Mouse (Mus musculus) liver, embryonic 13.5 days (tissue): ENCODE data around the gene Nr1h4. TPM values are rescaled to one million over a fixed set of nuclear protein-coding genes. Genes with fewer than 3 reads are reported as not detected.
A peak's percentile ranks its signal among the peaks of the same experiment; 100 is the strongest.

Experiments used
- ATAC-seq: fragments of 200-750 bp; cut with Nextera tagmentation; 2 replicates; pipeline ENCODE4 v1.8.0; 2017; ENCODE audit warnings: low read depth, mild to moderate bottlenecking, moderate number of reproducible peaks, moderate library complexity
- DNase-seq: peaks from one replicate; pipeline ENCODE4 v3.0.0; 2022
- H3K27ac ChIP-seq: fragments of 300-500 bp; sonication (generic); 2 replicates; pipeline ENCODE4 v1.5.1; 2015; ENCODE audit warnings: moderate library complexity, mild to moderate bottlenecking, inconsistent platforms
- H3K27me3 ChIP-seq: fragments of 300-500 bp; sonication (generic); 2 replicates; pipeline ENCODE4 v1.6.1; 2015; ENCODE audit warnings: mild to moderate bottlenecking, inconsistent platforms
- H3K36me3 ChIP-seq: fragments of 300-500 bp; sonication (generic); 2 replicates; pipeline ENCODE4 v1.6.1; 2015; ENCODE audit warnings: mild to moderate bottlenecking, inconsistent platforms
- H3K4me1 ChIP-seq: fragments of 300-500 bp; sonication (generic); replicated peaks from 2 replicates; pipeline ENCODE4 v1.6.1; 2015; ENCODE audit warnings: inconsistent platforms
- H3K4me2 ChIP-seq: fragments of 300-500 bp; sonication (generic); 2 replicates; pipeline ENCODE4 v1.6.1; 2015; ENCODE audit warnings: inconsistent platforms, mild to moderate bottlenecking, moderate library complexity
- H3K4me3 ChIP-seq: fragments of 300-500 bp; sonication (generic); replicated peaks from 2 replicates; pipeline ENCODE4 v1.5.1; 2015; ENCODE audit warnings: mild to moderate bottlenecking, inconsistent platforms
- H3K9ac ChIP-seq: fragments of 300-500 bp; sonication (generic); 2 replicates; pipeline ENCODE4 v1.6.1; 2015; ENCODE audit warnings: mild to moderate bottlenecking, inconsistent platforms
- H3K9me3 ChIP-seq: fragments of 300-500 bp; sonication (generic); replicated peaks from 2 replicates; pipeline ENCODE4 v1.6.1; 2016; ENCODE audit warnings: inconsistent platforms
- WGBS: fragments of 180-500 bp; shearing (Covaris S2); methylation state at CpG from one replicate; pipeline ENCODE4 v1.1.7; 2015; ENCODE audit not compliant: insufficient replicate concordance; 5-methylcytosine and 5-hydroxymethylcytosine counted together
- polyA plus RNA-seq: library from polyadenylated mRNA; unstranded; fragments of >200 nt; fragmentation: Nextera tagmentation; extraction: Ambion mirVana; gene quantifications from 2 replicates; pipeline ENCODE4 v1.2.1, GENCODE M21; 2015

Gene Nr1h4
- polyA plus RNA-seq, 1 experiment from 2014 or later, result 2.9 TPM

DNA sequence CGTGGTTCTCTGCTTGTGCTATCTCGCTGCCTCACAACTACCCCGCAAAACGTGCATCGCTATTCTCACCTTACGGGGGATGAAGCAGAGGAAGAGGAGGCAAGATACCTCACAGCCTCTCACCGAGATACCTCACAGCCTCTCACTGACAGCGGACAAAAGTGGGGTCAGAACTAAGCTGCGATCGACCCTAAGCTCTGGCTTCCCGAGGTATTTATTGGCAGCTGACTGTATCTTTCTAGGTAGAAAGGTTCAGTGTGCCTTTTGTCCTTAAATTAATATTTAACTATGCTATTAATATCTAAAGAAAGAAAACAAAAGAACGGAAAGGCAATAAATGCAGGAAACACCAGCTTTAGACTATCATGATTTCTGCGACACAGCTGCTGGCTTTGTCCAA lies 100.6 kb downstream of the Nr1h4 start:
- 87% methylated on average over 13 of the region's 13 CpGs for WGBS
- 0 out of 2 replicates have a peak, but pooled peaks cover 5% of the 10 kb centered on the region for H3K4me1 ChIP-seq
- ATAC-seq, result no peak

DNA sequence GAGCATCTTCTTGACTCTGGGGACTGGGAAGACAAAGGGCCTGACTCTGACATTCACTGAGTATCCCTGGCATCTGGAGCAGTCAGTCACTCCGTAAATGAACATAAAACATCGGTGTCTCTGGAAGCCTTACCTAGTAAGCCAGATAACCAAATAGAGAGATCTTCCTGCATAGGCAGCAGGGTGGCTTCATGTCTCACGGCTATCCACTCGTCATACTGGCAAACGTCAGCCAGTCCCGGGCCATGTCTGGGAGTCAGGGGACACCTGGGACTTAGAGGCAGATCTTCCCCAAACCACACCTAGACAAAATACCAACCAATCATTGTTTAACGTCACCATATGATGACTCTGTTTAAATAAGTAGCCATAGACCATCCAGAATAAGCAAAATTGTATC lies 102.6 kb downstream of the Nr1h4 start:
- Histone ChIP-seq H3K9me3 (no peaks in the 10 kb centered on the region), H3K9ac (no peak overlapping the region), H3K4me1 (0 out of 2 replicates have a peak, but pooled peaks cover 5% of the 10 kb centered on the region), H3K36me3 (peaks cover 59% of the 10 kb centered on the region), H3K4me3 (no peak overlapping the region), H3K27me3 (no peaks in the 10 kb centered on the region), H3K4me2 (no peak overlapping the region), H3K27ac (no peak overlapping the region)
- 83% methylated on average over 7 of the region's 7 CpGs for WGBS
- no peak for DNase-seq
- ATAC-seq, result no peak

More for the DNA sequence above, 100.6 kb downstream of the Nr1h4 start:
- no peak for DNase-seq
- no peaks in the 10 kb centered on the region for H3K27me3 ChIP-seq
- H3K4me3 ChIP-seq, result no peak overlapping the region
- H3K9me3 ChIP-seq, result no peaks in the 10 kb centered on the region
- no peak overlapping the region for H3K9ac ChIP-seq
- H3K4me2 ChIP-seq, result no peak overlapping the region
- no peak overlapping the region for H3K27ac ChIP-seq
- peaks cover 58% of the 10 kb centered on the region for H3K36me3 ChIP-seq

DNA sequence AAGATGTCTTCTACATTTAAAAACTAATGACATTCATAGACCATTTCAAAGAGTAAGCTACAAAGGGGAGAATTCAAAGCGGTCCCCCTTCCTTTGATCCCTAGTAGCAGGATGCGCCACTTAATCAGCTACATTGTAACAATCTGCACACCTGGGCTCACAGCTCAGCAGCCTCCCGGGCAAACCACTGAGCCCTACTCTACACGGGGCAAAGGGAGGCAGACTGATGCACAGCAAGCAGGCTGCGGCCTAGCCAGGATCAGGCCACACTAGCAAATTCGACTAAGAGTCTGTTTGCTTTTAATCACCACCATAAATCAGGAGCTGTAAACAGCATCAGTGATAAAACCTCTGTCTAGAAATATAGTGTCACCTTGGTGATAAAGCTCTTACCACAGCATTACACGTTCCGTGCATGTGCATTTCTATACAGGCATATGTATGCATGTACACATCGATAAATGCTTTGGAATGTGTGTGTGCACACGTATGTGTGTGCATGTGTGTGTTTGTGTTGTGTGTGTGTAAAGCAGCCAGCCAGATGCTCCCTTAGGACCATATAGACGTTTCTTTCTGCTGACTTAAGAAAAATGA lies 108.5 kb downstream of the Nr1h4 start:
- no peak overlapping the region for H3K4me2 ChIP-seq
- no peak overlapping the region for H3K9ac ChIP-seq
- H3K36me3 ChIP-seq, result peaks cover 64% of the 10 kb centered on the region
- no peak overlapping the region for H3K27ac ChIP-seq
- H3K4me1 ChIP-seq, result peaks cover 25% of the 10 kb centered on the region
- H3K27me3 ChIP-seq, result no peaks in the 10 kb centered on the region
- no peak for DNase-seq
- H3K4me3 ChIP-seq, result no peak overlapping the region
- WGBS, result 81% methylated on average over 11 of the region's 11 CpGs
- no peak for ATAC-seq
- no peaks in the 10 kb centered on the region for H3K9me3 ChIP-seq

DNA sequence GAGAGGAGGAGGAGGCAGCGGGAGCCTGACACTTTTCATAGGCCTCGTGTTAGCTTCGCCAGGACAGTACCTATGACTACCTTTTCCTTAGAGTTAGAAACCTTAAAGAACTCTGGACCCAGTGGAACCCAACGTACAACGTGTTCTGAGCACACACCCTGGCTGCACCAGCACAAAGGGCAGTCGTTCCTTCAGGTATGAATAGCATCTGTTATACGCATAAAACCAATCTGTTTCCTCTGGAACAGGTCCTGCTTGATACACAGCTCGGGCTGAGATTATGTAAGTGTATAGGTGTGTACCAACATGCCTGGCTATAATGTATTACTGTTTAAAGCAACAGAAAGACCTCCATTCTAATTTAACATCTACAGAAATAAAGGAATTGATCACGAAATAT lies 109.2 kb downstream of the Nr1h4 start:
- ATAC-seq (no peak), DNase-seq (no peak)
- WGBS, result 87% methylated on average over 9 of the region's 9 CpGs
- peaks cover 25% of the 10 kb centered on the region for H3K4me1 ChIP-seq
- H3K9me3 ChIP-seq, result no peaks in the 10 kb centered on the region
- H3K4me2 ChIP-seq, result no peak overlapping the region
- no peaks in the 10 kb centered on the region for H3K27me3 ChIP-seq
- peak overlapping the region; percentile 47 for H3K27ac ChIP-seq
- H3K36me3 ChIP-seq, result peaks cover 58% of the 10 kb centered on the region
- H3K4me3 ChIP-seq, result no peak overlapping the region
- no peak overlapping the region for H3K9ac ChIP-seq

DNA sequence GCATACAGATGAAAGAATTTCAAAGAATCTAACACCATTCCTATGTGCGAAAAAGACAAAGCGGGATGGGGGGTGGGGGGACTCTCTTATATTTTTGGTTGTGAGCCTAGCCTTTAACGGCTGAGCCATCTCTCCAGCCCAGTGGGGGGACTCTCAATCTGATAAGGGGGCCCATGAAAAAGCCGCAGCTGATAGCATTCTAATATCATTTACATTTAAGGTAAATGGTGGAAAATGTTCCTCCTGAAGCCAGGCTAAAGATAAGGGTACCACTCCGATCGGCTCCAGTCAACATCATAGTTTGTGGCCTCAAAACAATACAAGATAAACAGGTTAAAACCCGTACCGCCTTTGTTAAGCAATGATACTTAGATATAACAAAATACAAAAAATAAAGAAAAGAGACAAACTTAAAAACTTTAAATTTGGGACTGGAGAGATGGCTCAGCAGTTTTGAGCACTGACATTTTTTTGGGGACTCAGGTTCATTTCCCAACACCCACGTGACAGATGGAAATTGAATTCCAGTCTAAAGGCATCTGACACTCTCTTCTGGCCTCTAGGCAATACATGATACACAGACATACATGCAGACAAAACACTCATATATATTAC lies 110.1 kb downstream of the Nr1h4 start:
- peak overlapping the region; percentile 23 for H3K4me3 ChIP-seq
- no peak for DNase-seq
- peak overlapping the region; percentile 24 for H3K9ac ChIP-seq
- H3K4me1 ChIP-seq, result peaks cover 25% of the 10 kb centered on the region
- peak overlapping the region; percentile 56 for H3K4me2 ChIP-seq
- no peaks in the 10 kb centered on the region for H3K9me3 ChIP-seq
- no peaks in the 10 kb centered on the region for H3K27me3 ChIP-seq
- 30% methylated on average over 9 of the region's 9 CpGs for WGBS
- peaks cover 55% of the 10 kb centered on the region for H3K36me3 ChIP-seq
- peak; percentile 71 for ATAC-seq
- H3K27ac ChIP-seq, result peak overlapping the region; percentile 75

DNA sequence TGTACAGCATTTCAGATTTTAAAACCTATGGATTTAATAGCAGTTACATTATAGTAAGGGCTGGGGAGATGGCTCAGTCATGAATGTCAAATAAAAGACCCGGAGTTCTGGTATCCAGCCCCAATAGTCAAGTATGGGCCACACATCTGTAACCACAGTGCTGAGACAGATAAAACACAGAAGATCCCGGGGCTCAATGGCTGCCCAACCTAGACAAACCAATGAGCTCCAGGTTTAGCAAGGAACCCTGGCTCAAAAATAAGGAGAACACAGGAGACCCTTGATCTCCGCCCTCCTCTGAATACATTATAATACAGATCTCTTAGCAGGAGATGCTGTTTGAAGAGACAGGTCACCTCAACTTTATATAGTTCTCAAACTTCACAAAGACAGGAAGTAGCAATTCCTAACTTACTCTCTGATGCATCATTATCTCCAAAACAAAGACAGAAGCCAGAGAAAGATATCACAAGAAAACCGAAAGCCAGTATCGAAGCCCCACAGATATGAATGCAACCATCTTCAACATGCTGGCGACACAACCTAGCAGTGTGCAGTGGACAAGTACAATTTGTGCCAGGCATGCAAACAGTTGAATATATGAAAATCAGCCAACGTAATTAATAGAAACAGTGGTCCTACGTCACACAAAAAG lies 110.8 kb downstream of the Nr1h4 start:
- H3K36me3 ChIP-seq, result peaks cover 54% of the 10 kb centered on the region
- no peaks in the 10 kb centered on the region for H3K9me3 ChIP-seq
- H3K9ac ChIP-seq, result peak overlapping the region; percentile 24
- DNase-seq (peak; percentile 38), ATAC-seq (peak; percentile 93)
- WGBS, result 20% methylated on average over 8 of the region's 8 CpGs
- H3K27me3 ChIP-seq, result no peaks in the 10 kb centered on the region
- peak overlapping the region; percentile 56 for H3K4me2 ChIP-seq
- peak overlapping the region; percentile 75 for H3K27ac ChIP-seq
- H3K4me3 ChIP-seq, result peak overlapping the region; percentile 23
- peaks cover 25% of the 10 kb centered on the region for H3K4me1 ChIP-seq

DNA sequence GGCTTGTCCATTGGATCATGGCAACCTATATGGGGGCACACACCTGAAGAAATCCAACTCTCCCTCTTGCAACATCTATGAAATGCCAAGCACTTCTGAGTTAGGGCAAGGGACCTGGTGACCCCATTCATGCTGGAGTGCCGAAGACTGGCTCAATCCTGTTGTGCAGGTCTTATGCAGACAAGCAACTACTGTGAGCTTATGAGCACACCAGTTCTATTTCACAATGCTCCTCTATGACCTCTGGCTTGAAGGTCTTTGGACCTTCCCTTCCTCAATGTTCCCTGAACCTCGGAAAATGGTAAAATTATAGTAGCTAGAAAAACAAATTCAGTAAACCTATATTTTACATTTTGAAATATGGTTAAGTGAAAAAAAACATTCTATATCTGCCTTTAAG lies 115.4 kb downstream of the Nr1h4 start:
- no peaks in the 10 kb centered on the region for H3K9me3 ChIP-seq
- H3K4me3 ChIP-seq, result no peak overlapping the region
- no peak for ATAC-seq
- no peaks in the 10 kb centered on the region for H3K27me3 ChIP-seq
- peaks cover 64% of the 10 kb centered on the region for H3K36me3 ChIP-seq
- H3K4me2 ChIP-seq, result no peak overlapping the region
- no peak overlapping the region for H3K27ac ChIP-seq
- no peak overlapping the region for H3K9ac ChIP-seq
- no peak for DNase-seq
- H3K4me1 ChIP-seq, result peaks cover 13% of the 10 kb centered on the region
- 81% methylated on average over 2 of the region's 2 CpGs for WGBS

DNA sequence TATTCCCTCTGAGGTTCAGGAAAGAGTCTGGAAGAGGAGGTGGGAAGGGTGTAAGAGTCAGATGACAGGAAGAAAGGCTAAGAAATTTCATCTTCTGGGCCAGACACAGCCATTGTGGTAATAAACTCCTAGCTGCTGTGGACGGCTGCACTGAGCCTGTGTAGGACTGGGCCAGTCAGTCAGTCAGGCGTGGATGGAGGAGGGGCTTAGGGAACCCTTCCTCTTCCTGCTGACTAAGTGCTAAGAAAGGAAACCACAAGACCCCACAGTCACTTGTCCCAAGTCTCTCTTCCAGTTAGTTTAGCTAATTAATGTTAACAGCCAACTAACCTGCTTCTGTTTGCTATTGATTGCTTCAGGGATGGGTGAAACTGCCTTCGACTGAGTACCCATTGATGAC lies 117.9 kb downstream of the Nr1h4 start:
- DNase-seq (no peak), ATAC-seq (no peak)
- Histone ChIP-seq H3K4me2 (no peak overlapping the region), H3K36me3 (peaks cover 67% of the 10 kb centered on the region), H3K27ac (no peak overlapping the region), H3K27me3 (no peaks in the 10 kb centered on the region), H3K4me3 (no peak overlapping the region), H3K9ac (no peak overlapping the region), H3K4me1 (no peaks in the 10 kb centered on the region), H3K9me3 (no peaks in the 10 kb centered on the region)
- 53% methylated on average over 3 of the region's 3 CpGs for WGBS

DNA sequence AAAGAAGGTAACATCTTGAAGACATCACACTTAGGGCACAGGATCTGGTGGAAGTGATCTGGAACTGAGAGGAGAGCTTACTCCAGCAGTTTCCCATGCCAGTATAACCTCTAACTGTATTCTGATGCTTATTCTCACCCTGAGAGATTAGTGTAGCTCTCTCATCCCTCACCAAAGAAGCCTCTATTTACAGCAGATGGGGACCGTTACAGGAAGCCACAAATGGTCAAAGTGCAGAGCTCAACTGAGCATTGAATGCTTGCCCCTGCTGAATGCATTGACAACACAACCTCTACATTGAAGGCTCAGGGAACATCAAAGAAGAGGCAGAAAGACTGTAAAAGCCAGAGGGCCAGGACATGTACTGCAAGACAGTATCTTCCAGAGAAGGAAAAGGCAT lies 125.8 kb downstream of the Nr1h4 start:
- Histone ChIP-seq H3K4me2 (no peak overlapping the region), H3K27me3 (no peaks in the 10 kb centered on the region), H3K4me3 (no peak overlapping the region), H3K36me3 (peaks cover 12% of the 10 kb centered on the region), H3K9me3 (no peaks in the 10 kb centered on the region), H3K27ac (peak overlapping the region; percentile 31; the same call in 1 of the 2 replicates), H3K9ac (no peak overlapping the region), H3K4me1 (0 out of 2 replicates have a peak, but pooled peaks cover 7% of the 10 kb centered on the region)
- WGBS, result 10% methylated on average over 1 of the region's 1 CpGs
- DNase-seq (no peak), ATAC-seq (peak; percentile 41; the same call in 1 of the 2 replicates)

DNA sequence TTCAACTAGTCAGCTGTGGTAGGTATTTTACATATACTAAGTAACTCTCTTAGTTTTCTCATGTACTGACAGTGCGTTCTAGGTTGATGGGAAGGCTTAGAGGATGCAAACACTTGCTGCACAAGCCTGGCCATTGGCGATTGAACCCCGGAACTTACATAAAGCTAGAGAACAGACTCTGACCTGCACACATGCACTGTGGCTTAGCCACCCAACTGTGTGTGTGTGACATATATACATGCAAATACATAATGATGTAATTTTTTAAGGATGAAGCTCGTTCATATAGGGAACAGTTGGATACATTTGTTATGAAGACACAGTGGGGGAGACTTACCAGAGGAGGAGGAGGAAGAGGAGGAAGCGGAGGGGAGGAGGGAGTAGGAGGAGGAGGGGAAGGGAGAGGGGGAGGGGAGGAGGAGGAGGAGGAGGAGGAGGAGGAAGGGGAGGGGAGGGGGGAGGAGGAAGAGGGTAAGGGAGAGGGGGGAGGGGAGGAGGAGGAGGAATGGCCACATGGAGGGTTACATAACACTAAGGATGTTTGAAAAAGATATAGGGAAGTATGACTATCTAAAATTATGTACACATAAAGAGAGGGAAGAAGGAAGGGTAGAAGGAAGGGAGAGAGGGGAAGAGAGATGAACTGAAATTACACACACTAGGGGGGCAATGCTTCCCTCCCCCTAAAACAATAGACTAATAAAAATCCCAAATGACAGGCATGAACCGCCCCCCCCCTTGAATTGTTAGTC lies 126.5 kb downstream of the Nr1h4 start:
- DNase-seq, result no peak

DNA sequence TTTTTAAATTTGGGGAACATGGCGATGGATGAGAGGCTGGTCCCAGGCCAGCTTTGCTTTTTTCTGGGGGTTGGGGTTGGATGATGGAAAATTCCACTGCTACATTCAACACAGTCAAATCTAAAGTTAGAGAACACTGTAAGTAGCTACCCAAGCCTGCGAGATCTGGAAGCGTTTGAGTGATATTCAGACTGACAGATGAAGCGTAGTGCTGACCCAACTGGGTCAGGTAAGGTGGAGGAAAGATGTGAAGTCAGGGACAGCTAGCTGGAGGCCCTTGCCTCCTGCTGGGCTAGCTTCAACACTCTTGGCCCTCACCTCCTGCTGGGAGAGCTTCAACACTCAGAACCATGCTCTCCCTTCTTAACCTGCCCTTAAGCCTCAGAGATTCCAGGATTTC lies 128.4 kb downstream of the Nr1h4 start:
- Histone ChIP-seq H3K27me3 (no peaks in the 10 kb centered on the region), H3K9ac (no peak overlapping the region), H3K27ac (no peak overlapping the region), H3K9me3 (no peaks in the 10 kb centered on the region; the same call in 1 of the 2 replicates), H3K4me2 (no peak overlapping the region), H3K36me3 (no peaks in the 10 kb centered on the region), H3K4me1 (0 out of 2 replicates have a peak, but pooled peaks cover 7% of the 10 kb centered on the region), H3K4me3 (no peak overlapping the region)
- no peak for ATAC-seq
- 70% methylated on average over 4 of the region's 4 CpGs for WGBS
- no peak for DNase-seq

More for the DNA sequence above, 126.5 kb downstream of the Nr1h4 start:
- 51% methylated on average over 5 of the region's 6 CpGs for WGBS
- Histone ChIP-seq H3K9me3 (no peaks in the 10 kb centered on the region), H3K4me2 (no peak overlapping the region), H3K27ac (no peak overlapping the region), H3K4me1 (0 out of 2 replicates have a peak, but pooled peaks cover 7% of the 10 kb centered on the region), H3K4me3 (no peak overlapping the region), H3K27me3 (no peaks in the 10 kb centered on the region), H3K36me3 (peaks cover 10% of the 10 kb centered on the region), H3K9ac (no peak overlapping the region)
- 0 out of 2 replicates have a peak, but pooled peaks have one; percentile 34 for ATAC-seq
